ENCODE assay signal across 32 mouse cellular contexts in the genomic region with DNA sequence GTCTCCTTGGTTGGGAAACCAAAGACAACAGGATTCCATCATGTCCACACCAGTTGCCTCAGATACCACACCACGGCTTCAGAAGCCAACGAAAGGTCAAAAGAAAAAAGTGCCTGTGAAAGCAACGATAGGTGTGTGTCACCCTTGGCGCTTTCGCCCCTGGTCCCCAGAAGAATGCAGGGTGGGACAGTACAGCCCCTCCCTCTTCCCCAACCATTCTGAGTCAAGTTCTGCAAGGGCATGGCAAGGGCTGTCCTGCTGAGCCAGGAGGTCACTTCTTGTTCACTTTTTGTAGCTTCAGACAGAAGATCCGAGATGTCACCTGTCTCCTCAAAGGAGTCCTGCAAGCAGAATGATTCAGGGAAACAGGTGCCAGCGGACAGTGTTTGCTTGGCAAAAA. TPM values are rescaled to one million over a fixed set of nuclear protein-coding genes. Genes with fewer than 3 reads are reported as not detected.
A peak's percentile ranks its signal among the peaks of the same experiment; 100 is the strongest.
DNase-seq lines count a peak whose midpoint lies in the region; TF ChIP-seq lines count a peak whose summit lies in the region.
"Had no signal": no experiment of that assay in that cellular context is flagged by ENCODE, and none has a peak within 500 bp of the region (broad histone marks: within the 10 kb centered on the region; RNA-seq: fewer than 3 reads in every experiment).

No protein-coding gene starts in this region.

- DNase-seq in testis, postnatal 14 days (ENCODE audit: low spot score), result no peak
- DNase-seq in R1 (ENCODE audit: low read depth, low spot score), result peak; percentile 67
- DNase-seq in testis, postnatal 10 days (ENCODE audit: low spot score), result peak; percentile 28
- no peak for DNase-seq in right cerebral cortex, adult 18-20 months
- DNase-seq in gastrocnemius, postnatal 25 days, result no peak
- DNase-seq: adrenal gland, adult 8-10 months; adrenal gland, postnatal 14 days; adrenal gland, postnatal 36 days; B cell, adult 2 months; cerebellum, adult 18-20 months; cerebellum, adult 8-10 months; cerebellum, adult 9-11 months; cerebellum, postnatal 14 days; cerebellum, postnatal 36 days; embryo, embryonic 11 days had no signal

- H3K4me1 ChIP-seq in testis, adult 2 months (ENCODE audit: control insufficient read depth, insufficient read depth, low read length), result no peaks in the 10 kb centered on the region; the same call in 1 of the 2 replicates
- H3K4me1 ChIP-seq: embryonic facial prominence, embryonic 13.5 days; embryonic facial prominence, embryonic 15.5 days; forebrain, embryonic 10.5 days; forebrain, embryonic 12.5 days had no signal

- H3K27ac ChIP-seq in testis, adult 2 months (ENCODE audit: control insufficient read depth, insufficient read depth, low read depth, low read length), result no peak overlapping the region
- H3K27ac ChIP-seq: embryonic facial prominence, embryonic 13.5 days; embryonic facial prominence, embryonic 15.5 days; forebrain, embryonic 10.5 days; forebrain, embryonic 12.5 days had no signal

- no peaks in the 10 kb centered on the region for H3K36me3 ChIP-seq in testis, adult 2 months (ENCODE audit: control insufficient read depth, insufficient read depth, low read length)
- H3K36me3 ChIP-seq: embryonic facial prominence, embryonic 13.5 days; embryonic facial prominence, embryonic 15.5 days; forebrain, embryonic 10.5 days; forebrain, embryonic 12.5 days; G1E had no signal

- H3K4me3 ChIP-seq in testis, adult 2 months (ENCODE audit: control insufficient read depth, low read depth, low read length), result peak overlapping the region; percentile 77
- H3K4me3 ChIP-seq: embryonic facial prominence, embryonic 13.5 days; embryonic facial prominence, embryonic 15.5 days; erythroblast, embryonic 14.5 days; forebrain, embryonic 10.5 days; forebrain, embryonic 12.5 days had no signal

- no peak for TF ChIP-seq POLR2A in testis, adult 2 months (IDR thresholded peaks at IDR 0.05; ENCODE audit: control insufficient read depth, low read depth, low read length)

- no peak for TF ChIP-seq CTCF in testis, adult 2 months (IDR thresholded peaks at IDR 0.05; ENCODE audit: control insufficient read depth, insufficient read depth, insufficient replicate concordance, low read depth, low read length)

- H3K27me3 ChIP-seq in testis, adult 2 months (ENCODE audit: control insufficient read depth, insufficient read depth, low read length), result no peaks in the 10 kb centered on the region
- H3K27me3 ChIP-seq: CH12.LX; embryonic facial prominence, embryonic 13.5 days; embryonic facial prominence, embryonic 15.5 days; forebrain, embryonic 12.5 days had no signal

RNA-seq across cellular contexts. Expression of a gene that starts 1.3 kb away (rescaled TPM):
- polyA plus RNA-seq in testis, adult 2 months (2012; rRNA removed), result 21.8 and 23.5 TPM in 2 replicates
- total RNA-seq in gastrocnemius, postnatal 25 days (2021), result not detected
- total RNA-seq: adrenal gland, adult 18-20 months; adrenal gland, adult 8-10 months; adrenal gland, postnatal 14 days; adrenal gland, postnatal 36 days; CH12.LX; common myeloid progenitor, adult 5-6 weeks; G1E had no signal
- polyA plus RNA-seq: activated CD4-positive, CD25-positive, alpha-beta regulatory T cell, adult 4 months; CD4-positive, CD25-positive, alpha-beta regulatory T cell, adult 4 months; embryonic facial prominence, embryonic 11.5 days; embryonic facial prominence, embryonic 13.5 days; embryonic facial prominence, embryonic 15.5 days; erythroblast, embryonic 14.5 days; forebrain, embryonic 10.5 days; forebrain, embryonic 12.5 days; forebrain, embryonic 14.5 days; forebrain, embryonic 16.5 days; frontal cortex, adult 2 months; G1E; Patski had no signal

Comparison
In these comparisons a context has a peak if more than half of its experiments do, and no peak if none do; other contexts are left out.
1. DNase-seq: peak in R1 (single experiment) and testis, postnatal 10 days (single experiment); none in testis, postnatal 14 days (single experiment), right cerebral cortex, adult 18-20 months (single experiment) and gastrocnemius, postnatal 25 days (single experiment).